Mouse (Mus musculus) embryonic facial prominence, embryonic 14.5 days (tissue): Measurements from ENCODE around the gene Rpp25. TPM values are rescaled to one million over a fixed set of nuclear protein-coding genes. Genes with fewer than 3 reads are reported as not detected.

Experiments
- ATAC-seq: fragments of 200-750 bp; cut with Nextera tagmentation; 2 replicates; pipeline ENCODE4 v1.8.0; 2017; ENCODE audit warnings: low read depth, moderate number of reproducible peaks, moderate TSS enrichment
- DNase-seq: peaks from one replicate; pipeline ENCODE4 v3.0.0-alpha.2; 2015; ENCODE audit warnings: low spot score
- H3K27ac ChIP-seq: fragments of 300-500 bp; sonication (generic); replicated peaks from 2 replicates; pipeline ENCODE4 v1.5.1; 2014; ENCODE audit warnings: low read depth, mild to moderate bottlenecking, low read length, moderate library complexity
- H3K27me3 ChIP-seq: fragments of 300-500 bp; sonication (generic); replicated peaks from 2 replicates; pipeline ENCODE4 v1.6.1; 2014; ENCODE audit warnings: low read length; ENCODE audit not compliant: control insufficient read depth, insufficient read depth
- H3K36me3 ChIP-seq: fragments of 300-500 bp; sonication (generic); 2 replicates; pipeline ENCODE4 v1.6.1; 2014; ENCODE audit warnings: low read length, mixed read lengths; ENCODE audit not compliant: control insufficient read depth, insufficient read depth
- H3K4me1 ChIP-seq: fragments of 300-500 bp; sonication (generic); 2 replicates; pipeline ENCODE4 v1.6.1; 2014; ENCODE audit warnings: antibody characterized with exemption, low read length; ENCODE audit not compliant: control insufficient read depth, insufficient read depth
- H3K4me2 ChIP-seq: fragments of 300-500 bp; sonication (generic); 2 replicates; pipeline ENCODE4 v1.6.1; 2014; ENCODE audit warnings: low read depth, mild to moderate bottlenecking, low read length, moderate library complexity, mixed read lengths
- H3K4me3 ChIP-seq: fragments of 300-500 bp; sonication (generic); 2 replicates; pipeline ENCODE4 v1.5.1; 2014; ENCODE audit warnings: low read depth, mild to moderate bottlenecking, low read length
- H3K9ac ChIP-seq: fragments of 300-500 bp; sonication (generic); 2 replicates; pipeline ENCODE4 v1.6.1; 2014; ENCODE audit warnings: low read depth, mild to moderate bottlenecking, low read length, moderate library complexity, mixed read lengths
- H3K9me3 ChIP-seq: fragments of 300-500 bp; sonication (generic); 2 replicates; pipeline ENCODE4 v1.6.1; 2016; ENCODE audit warnings: low read length; ENCODE audit not compliant: control insufficient read depth
- WGBS: fragments of 180-500 bp; shearing (Covaris S2); extraction: QIAGEN DNeasy Blood & Tissue Kit; methylation state at CpG from one replicate; pipeline ENCODE4 v1.1.7; 2014; 5-methylcytosine and 5-hydroxymethylcytosine counted together
- polyA plus RNA-seq: library from polyadenylated mRNA; unstranded; fragments of >200 nt; fragmentation: Nextera tagmentation; extraction: Ambion mirVana; gene quantifications from 2 replicates; pipeline ENCODE4 v1.2.1, GENCODE M21; 2014

Gene Rpp25
- polyA plus RNA-seq, 1 experiment from 2014 or later = 0.86 TPM

DNA sequence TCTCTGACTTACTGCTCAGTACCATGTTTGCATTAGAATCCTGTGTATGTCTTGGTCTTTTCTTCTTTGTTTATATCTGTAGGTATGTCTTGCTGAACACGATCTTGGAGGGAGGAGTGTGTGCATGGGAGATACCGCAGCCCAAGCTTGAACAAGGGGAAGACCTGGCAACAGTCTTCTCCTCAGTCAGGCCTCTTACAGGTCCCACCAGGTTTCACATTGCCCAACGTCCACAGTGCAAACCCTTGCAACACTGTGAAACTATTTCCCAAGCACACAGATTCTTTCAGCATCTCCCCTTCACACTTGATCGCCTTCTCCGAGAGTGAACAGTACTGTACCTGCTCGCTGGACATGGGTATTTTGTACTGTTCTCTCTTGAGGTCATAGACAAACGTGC is 16.0 kb upstream of the Rpp25 start:
- no peak overlapping the region for H3K4me2 ChIP-seq
- H3K36me3 ChIP-seq = no peaks in the 10 kb centered on the region
- H3K27me3 ChIP-seq = no peaks in the 10 kb centered on the region
- H3K4me1 ChIP-seq = no peaks in the 10 kb centered on the region
- no peak overlapping the region for H3K9ac ChIP-seq
- no peaks in the 10 kb centered on the region for H3K9me3 ChIP-seq
- DNase-seq (no peak), ATAC-seq (no peak)
- no peak overlapping the region for H3K4me3 ChIP-seq
- no peak overlapping the region for H3K27ac ChIP-seq
- WGBS = 73% methylated on average over 7 of the region's 7 CpGs

DNA sequence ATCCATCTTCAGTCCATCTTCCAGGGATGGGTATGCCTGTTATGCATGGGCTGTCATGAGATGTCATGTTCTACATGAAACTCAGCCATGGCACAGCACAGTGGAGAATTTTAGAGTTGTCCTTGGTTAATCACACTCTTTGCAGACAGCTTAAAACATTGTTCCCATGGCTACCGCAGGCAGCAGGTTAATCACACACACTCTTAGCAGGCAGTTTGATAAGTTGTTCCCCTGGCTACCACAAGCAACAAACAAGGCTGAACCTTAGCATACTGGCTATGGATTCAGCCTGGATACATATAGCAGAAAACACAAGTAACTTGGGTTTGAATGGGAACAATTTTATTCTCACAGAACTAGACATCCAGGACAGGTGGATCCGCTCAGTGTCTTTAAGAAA is 10.3 kb upstream of the Rpp25 start:
- no peaks in the 10 kb centered on the region for H3K4me1 ChIP-seq
- DNase-seq (no peak), ATAC-seq (no peak)
- no peak overlapping the region for H3K9ac ChIP-seq
- no peaks in the 10 kb centered on the region for H3K36me3 ChIP-seq
- H3K4me2 ChIP-seq = no peak overlapping the region
- no peak overlapping the region for H3K4me3 ChIP-seq
- H3K27ac ChIP-seq = no peak overlapping the region
- WGBS = 93% methylated on average over 2 of the region's 2 CpGs
- H3K9me3 ChIP-seq = no peaks in the 10 kb centered on the region
- H3K27me3 ChIP-seq = no peaks in the 10 kb centered on the region

DNA sequence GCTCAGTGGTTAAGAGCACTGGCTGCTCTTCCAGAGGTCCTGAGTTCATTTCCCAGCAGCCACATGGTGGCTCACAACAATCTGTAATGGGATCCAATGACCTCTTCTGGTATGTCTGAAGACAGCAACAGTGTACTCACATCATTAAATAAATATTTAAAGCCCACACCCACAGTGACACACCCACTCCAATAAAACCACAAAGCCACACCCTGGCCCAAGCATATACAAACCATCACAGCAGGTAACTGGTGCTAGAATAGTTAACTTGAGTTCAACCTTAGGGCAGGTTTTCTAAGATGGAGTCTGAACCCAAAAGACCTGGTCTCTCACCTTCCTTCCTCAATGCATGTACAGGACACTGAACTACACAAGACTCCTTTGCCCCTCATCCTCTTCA is 8.9 kb upstream of the Rpp25 start:
- H3K9ac ChIP-seq = no peak overlapping the region
- no peaks in the 10 kb centered on the region for H3K36me3 ChIP-seq
- no peak overlapping the region for H3K4me3 ChIP-seq
- H3K27ac ChIP-seq = no peak overlapping the region
- no peaks in the 10 kb centered on the region for H3K4me1 ChIP-seq
- ATAC-seq (no peak), DNase-seq (no peak)
- H3K9me3 ChIP-seq = no peaks in the 10 kb centered on the region
- H3K4me2 ChIP-seq = no peak overlapping the region
- no peaks in the 10 kb centered on the region; the same call in 1 of the 2 replicates for H3K27me3 ChIP-seq

DNA sequence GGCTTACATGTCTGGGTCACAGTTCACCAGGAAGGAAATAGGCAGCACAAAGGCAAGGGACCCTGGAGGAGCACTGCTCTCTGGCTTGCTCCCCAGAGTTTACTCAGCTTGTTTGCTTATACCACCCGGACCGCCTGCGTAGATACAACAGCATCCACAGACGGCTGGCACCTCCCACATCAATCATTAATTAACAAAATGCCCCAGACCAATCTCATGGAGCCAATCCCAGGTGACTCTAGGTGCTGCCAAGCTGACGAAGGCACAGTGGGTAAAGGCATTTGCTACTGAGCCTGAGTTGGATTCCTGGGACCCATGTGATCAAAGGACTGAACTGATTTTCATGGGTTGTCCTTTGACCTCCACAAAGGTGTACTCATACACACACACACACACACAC is 6.6 kb upstream of the Rpp25 start:
- no peak for ATAC-seq
- Histone ChIP-seq H3K27ac (no peak overlapping the region), H3K4me1 (no peaks in the 10 kb centered on the region), H3K4me2 (no peak overlapping the region), H3K36me3 (no peaks in the 10 kb centered on the region), H3K9me3 (no peaks in the 10 kb centered on the region), H3K27me3 (peaks cover 22% of the 10 kb centered on the region), H3K9ac (no peak overlapping the region), H3K4me3 (no peak overlapping the region)
- DNase-seq = no peak
- 62% methylated on average over 5 of the region's 5 CpGs for WGBS

DNA sequence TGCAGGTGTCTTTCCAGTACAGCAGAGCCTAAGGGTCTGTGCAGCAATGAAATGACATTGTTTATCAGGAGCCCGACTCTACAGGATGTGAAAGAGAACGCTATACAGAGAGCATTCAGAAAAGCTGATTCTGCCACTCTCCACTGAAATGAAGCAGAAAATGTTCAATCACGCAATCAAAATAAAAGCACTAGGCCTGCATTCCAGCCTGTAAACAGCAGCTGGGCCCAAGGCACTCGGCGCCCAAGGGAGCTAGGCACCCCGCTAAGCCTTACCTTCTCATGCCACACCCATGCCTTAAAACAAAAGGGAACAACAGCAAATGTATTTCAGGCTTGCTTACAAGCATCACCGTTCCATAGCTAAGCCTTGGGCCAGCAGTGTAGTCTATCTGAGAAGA is 5.3 kb upstream of the Rpp25 start:
- Histone ChIP-seq H3K9ac (no peak overlapping the region), H3K36me3 (no peaks in the 10 kb centered on the region), H3K27me3 (peaks cover 35% of the 10 kb centered on the region), H3K4me2 (no peak overlapping the region), H3K4me1 (no peaks in the 10 kb centered on the region), H3K4me3 (no peak overlapping the region), H3K9me3 (no peaks in the 10 kb centered on the region), H3K27ac (no peak overlapping the region)
- ATAC-seq = no peak
- DNase-seq = no peak
- WGBS = 50% methylated on average over 7 of the region's 7 CpGs

DNA sequence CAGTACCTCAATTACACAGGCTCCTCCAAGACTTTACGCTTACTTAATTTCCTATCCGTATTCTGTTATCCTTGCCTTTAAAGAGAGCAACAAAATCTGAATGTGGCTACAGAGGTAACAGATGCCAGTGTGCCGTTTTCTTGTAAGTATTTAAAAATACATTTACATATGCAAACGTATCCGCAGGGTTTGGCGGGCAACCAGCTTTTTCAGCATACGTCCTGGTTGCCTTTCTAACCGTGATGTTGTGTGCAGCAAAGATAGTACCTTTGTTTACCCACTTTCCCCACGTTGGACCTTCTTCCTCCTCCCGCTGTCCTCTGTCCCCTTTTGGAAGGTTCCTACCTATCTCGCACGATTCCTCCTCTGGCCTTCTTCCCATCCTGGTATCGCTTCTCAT is 2.4 kb upstream of the Rpp25 start:
- 0 out of 2 replicates have a peak overlapping the region, but pooled peaks have one; percentile 43 for H3K9ac ChIP-seq
- no peaks in the 10 kb centered on the region for H3K9me3 ChIP-seq
- DNase-seq (no peak), ATAC-seq (no peak)
- H3K27me3 ChIP-seq = peaks cover 64% of the 10 kb centered on the region
- peaks cover 7% of the 10 kb centered on the region; the same call in 1 of the 2 replicates for H3K4me1 ChIP-seq
- H3K27ac ChIP-seq = no peak overlapping the region
- H3K4me2 ChIP-seq = 0 out of 2 replicates have a peak overlapping the region, but pooled peaks have one; percentile 23
- no peaks in the 10 kb centered on the region for H3K36me3 ChIP-seq
- 11% methylated on average over 13 of the region's 13 CpGs for WGBS
- no peak overlapping the region for H3K4me3 ChIP-seq

DNA sequence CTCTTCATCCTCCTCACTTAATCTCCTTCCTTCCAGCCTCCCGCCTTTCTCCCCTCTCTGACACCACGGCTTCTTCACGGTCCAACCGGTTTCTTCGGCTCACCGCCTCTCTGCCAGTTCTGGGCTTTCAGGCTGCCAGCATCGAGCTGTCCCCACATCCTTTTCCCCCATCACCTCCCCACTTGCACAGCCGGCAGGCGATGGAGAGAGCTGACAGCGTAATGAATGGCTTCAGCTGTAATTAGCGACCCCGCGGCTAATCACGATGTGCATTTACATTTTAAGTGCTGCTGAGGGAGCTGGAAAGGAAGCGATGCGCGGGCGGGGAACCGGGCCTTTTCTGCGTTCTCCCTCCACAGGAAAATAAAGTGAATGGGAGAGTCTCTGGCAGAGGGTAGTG is 2.0 kb upstream of the Rpp25 start:
- H3K9ac ChIP-seq = peak overlapping the region; percentile 43; the same call in 1 of the 2 replicates
- DNase-seq (peak; percentile 48), ATAC-seq (no peak)
- WGBS = 2% methylated on average over 20 of the region's 20 CpGs
- H3K36me3 ChIP-seq = no peaks in the 10 kb centered on the region
- no peak overlapping the region for H3K27ac ChIP-seq
- H3K4me3 ChIP-seq = no peak overlapping the region
- peak overlapping the region; percentile 23; the same call in 1 of the 2 replicates for H3K4me2 ChIP-seq
- peaks cover 65% of the 10 kb centered on the region for H3K27me3 ChIP-seq
- peaks cover 7% of the 10 kb centered on the region; the same call in 1 of the 2 replicates for H3K4me1 ChIP-seq
- H3K9me3 ChIP-seq = no peaks in the 10 kb centered on the region

DNA sequence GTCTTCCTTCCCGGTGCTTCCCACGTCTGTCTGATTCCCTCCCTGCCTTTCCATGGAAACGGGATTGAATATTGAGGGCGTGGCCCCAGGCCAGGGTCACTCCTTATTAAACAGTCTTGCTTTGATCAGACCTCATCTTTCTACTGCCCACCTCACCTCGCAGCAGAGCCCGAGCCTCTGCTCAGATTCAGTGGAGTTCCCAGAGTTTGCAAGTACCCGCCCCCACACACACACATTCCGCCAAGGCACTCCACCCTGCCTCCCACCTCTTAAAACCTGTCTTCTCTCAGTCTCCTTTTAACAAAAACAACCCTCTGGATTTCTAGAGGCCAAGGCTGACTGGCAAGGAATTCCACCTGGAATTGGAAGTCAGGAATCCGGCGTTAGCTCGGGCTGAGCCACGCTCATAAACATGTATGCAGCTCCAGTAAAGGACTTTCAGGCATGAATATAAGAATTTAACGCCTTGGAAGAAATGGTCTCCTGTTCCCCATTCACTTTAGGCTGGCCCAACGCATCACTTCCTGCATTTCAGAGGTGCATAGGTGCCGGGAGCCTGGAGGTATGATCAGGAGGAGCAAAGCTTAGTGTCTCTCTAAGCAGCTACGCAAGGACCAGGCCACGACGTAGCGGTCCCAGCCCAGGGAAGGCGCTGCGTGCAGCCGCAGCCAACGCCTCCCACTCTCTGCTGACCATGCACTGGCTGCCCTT is 760 bp upstream of the Rpp25 start:
- no peak overlapping the region for H3K9ac ChIP-seq

DNA sequence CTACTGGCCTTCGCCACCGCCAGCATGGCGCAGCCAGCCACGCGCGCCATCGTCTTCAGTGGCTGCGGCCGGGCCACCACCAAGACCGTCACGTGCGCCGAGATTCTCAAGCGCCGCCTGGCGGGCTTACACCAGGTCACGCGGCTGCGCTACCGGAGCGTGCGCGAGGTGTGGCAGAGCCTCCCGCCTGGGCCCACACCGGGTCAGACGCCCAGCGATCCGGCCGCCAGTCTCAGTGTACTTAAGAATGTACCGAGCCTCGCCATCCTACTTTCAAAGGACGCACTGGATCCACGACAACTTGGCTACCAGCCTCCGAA is 515 bp downstream of the Rpp25 start:
- Histone ChIP-seq H3K27me3 (peaks cover 65% of the 10 kb centered on the region), H3K27ac (no peak overlapping the region), H3K4me1 (peaks cover 7% of the 10 kb centered on the region; the same call in 1 of the 2 replicates), H3K9ac (peak overlapping the region; percentile 46), H3K4me2 (peak overlapping the region; percentile 88), H3K36me3 (no peaks in the 10 kb centered on the region), H3K9me3 (no peaks in the 10 kb centered on the region), H3K4me3 (peak overlapping the region; percentile 43)
- WGBS = 1% methylated on average over 24 of the region's 34 CpGs
- peak; percentile 79 for ATAC-seq
- peak; percentile 60 for DNase-seq

More for the DNA sequence above, 760 bp upstream of the Rpp25 start:
- Histone ChIP-seq H3K9me3 (no peaks in the 10 kb centered on the region), H3K4me3 (peak overlapping the region; percentile 43), H3K36me3 (no peaks in the 10 kb centered on the region), H3K4me2 (peak overlapping the region; percentile 88), H3K27ac (no peak overlapping the region), H3K27me3 (peaks cover 65% of the 10 kb centered on the region), H3K4me1 (peaks cover 7% of the 10 kb centered on the region; the same call in 1 of the 2 replicates)
- no peak for ATAC-seq
- no peak for DNase-seq
- WGBS = 2% methylated on average over 23 of the region's 23 CpGs
